Mouse (Mus musculus) heart, embryonic 14.5 days (tissue): Measurements from ENCODE around the gene 1110002E22Rik. TPM values are rescaled to one million over a fixed set of nuclear protein-coding genes. Genes with fewer than 3 reads are reported as not detected.

ENCODE experiments used
- ATAC-seq: fragments of 200-750 bp; cut with Nextera tagmentation; 2 replicates; pipeline ENCODE4 v1.8.0; 2017; ENCODE audit warnings: low read depth, moderate TSS enrichment; ENCODE audit not compliant: insufficient number of reproducible peaks, insufficient read depth, low FRiP score
- H3K27ac ChIP-seq, 2 experiments: fragments of 200-500 bp in 1 of 2; fragments of 300-500 bp in 1 of 2; sonication (generic) in 1 of 2; replicated peaks in 1 of 2; 2 replicates each; pipeline ENCODE4 v1.5.1; 2012 to 2014; ENCODE audit warnings: low read depth in 2 of 2, low read length in 2 of 2, control low read depth in 1 of 2, mild to moderate bottlenecking in 1 of 2, mixed read lengths in 1 of 2; ENCODE audit not compliant: control insufficient read depth in 1 of 2, insufficient read depth in 1 of 2
- H3K27me3 ChIP-seq: fragments of 300-500 bp; sonication (generic); 2 replicates; pipeline ENCODE4 v1.6.1; 2014; ENCODE audit warnings: mild to moderate bottlenecking, low read length, control low read depth; ENCODE audit not compliant: control insufficient read depth, insufficient read depth
- H3K36me3 ChIP-seq: fragments of 300-500 bp; sonication (generic); 2 replicates; pipeline ENCODE4 v1.6.1; 2014; ENCODE audit warnings: mild to moderate bottlenecking, control low read depth, low read length, mixed read lengths; ENCODE audit not compliant: control insufficient read depth, insufficient read depth
- H3K4me1 ChIP-seq, 2 experiments: fragments of 200-500 bp in 1 of 2; fragments of 300-500 bp in 1 of 2; sonication (generic) in 1 of 2; 2 replicates each; pipeline ENCODE4 v1.6.1; 2012 to 2014; ENCODE audit warnings: low read length in 2 of 2, control low read depth in 1 of 2, mixed read lengths in 1 of 2; ENCODE audit not compliant: control insufficient read depth in 2 of 2, insufficient read depth in 2 of 2
- H3K4me2 ChIP-seq: fragments of 300-500 bp; sonication (generic); 2 replicates; pipeline ENCODE4 v1.6.1; 2014; ENCODE audit warnings: mild to moderate bottlenecking, low read length
- H3K4me3 ChIP-seq, 2 experiments: fragments of 200-500 bp in 1 of 2; fragments of 300-500 bp in 1 of 2; sonication (generic) in 1 of 2; 2 replicates each; pipeline ENCODE4 v1.5.1; 2012 to 2014; ENCODE audit warnings: low read length in 2 of 2, mild to moderate bottlenecking in 2 of 2, control low read depth in 1 of 2, low read depth in 1 of 2, moderate library complexity in 1 of 2; ENCODE audit not compliant: control insufficient read depth in 1 of 2, insufficient read depth in 1 of 2
- H3K9ac ChIP-seq: fragments of 300-500 bp; sonication (generic); 2 replicates; pipeline ENCODE4 v1.6.1; 2014; ENCODE audit warnings: mild to moderate bottlenecking, low read length
- H3K9me3 ChIP-seq: fragments of 300-500 bp; sonication (generic); 2 replicates; pipeline ENCODE4 v1.6.1; 2016; ENCODE audit warnings: low read length, control low read depth; ENCODE audit not compliant: control insufficient read depth
- WGBS: fragments of 180-500 bp; shearing (Covaris S2); extraction: QIAGEN DNeasy Blood & Tissue Kit; methylation state at CpG from one replicate; pipeline ENCODE4 v1.1.7; 2014; 5-methylcytosine and 5-hydroxymethylcytosine counted together
- polyA plus RNA-seq: library from polyadenylated mRNA; unstranded; fragments of >200 nt; fragmentation: Nextera tagmentation; extraction: Ambion mirVana; gene quantifications from 2 replicates; pipeline ENCODE4 v1.2.1, GENCODE M21; 2014

1110002E22Rik gene
- polyA plus RNA-seq, 1 experiment from 2014 or later: 16.5 TPM

DNA sequence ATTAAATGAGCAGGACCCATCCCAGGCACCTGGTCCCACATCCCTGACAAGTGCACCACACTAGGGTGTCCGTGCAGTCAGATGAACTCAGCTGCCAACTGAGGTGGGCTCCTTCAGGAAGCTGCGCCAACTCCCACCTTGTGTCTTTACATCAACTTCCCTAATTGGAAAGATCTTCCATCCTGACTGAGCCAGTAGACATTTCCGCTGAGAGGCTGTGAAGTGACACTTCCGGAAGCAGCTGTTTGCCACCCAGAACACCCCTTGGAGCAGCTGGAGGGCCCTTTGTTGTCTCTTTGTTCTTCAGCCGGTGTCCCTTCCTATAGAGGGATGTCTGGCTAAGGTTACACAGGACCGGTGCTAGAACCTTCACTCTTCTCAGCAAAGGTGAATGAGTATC, 34.3 kb upstream of the 1110002E22Rik start:
- Histone ChIP-seq H3K4me1 (peaks cover 5 to 13% of the 10 kb centered on the region in 2 experiments; a peak in 3 of 4 replicates), H3K27me3 (no peaks in the 10 kb centered on the region), H3K9ac (no peak overlapping the region), H3K36me3 (no peaks in the 10 kb centered on the region), H3K4me3 (no peak overlapping the region), H3K4me2 (no peak overlapping the region), H3K9me3 (no peaks in the 10 kb centered on the region), H3K27ac (no peak overlapping the region)
- no peak for ATAC-seq
- 80% methylated on average over 6 of the region's 6 CpGs for WGBS

DNA sequence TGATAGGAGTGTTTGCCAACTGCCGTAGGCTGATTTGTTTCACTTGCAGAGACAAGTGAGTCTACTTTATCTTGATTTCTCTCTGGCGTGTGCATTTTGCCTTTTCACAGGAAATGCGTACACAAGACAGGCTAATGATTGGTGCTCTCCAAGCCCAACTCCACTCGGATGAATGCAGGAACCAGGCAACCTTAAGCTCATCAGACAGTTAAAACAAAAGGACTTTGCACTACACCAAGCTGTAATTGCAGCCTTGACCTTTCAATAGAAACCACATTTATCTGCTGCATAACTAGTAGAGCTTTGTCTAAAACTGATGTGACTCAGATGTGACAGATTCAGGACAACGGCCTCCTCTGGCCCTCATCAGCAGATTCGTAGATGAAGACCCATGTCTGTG, 30.9 kb upstream of the 1110002E22Rik start:
- no peak overlapping the region for H3K4me3 ChIP-seq
- no peak overlapping the region for H3K4me2 ChIP-seq
- H3K9me3 ChIP-seq: 0 out of 2 replicates have a peak, but pooled peaks cover 3% of the 10 kb centered on the region
- WGBS: 51% methylated on average over 6 of the region's 6 CpGs
- H3K4me1 ChIP-seq: peaks cover 0 to 5% of the 10 kb centered on the region in 2 experiments; a peak in 1 of 4 replicates
- H3K36me3 ChIP-seq: no peaks in the 10 kb centered on the region
- H3K9ac ChIP-seq: no peak overlapping the region
- no peaks in the 10 kb centered on the region for H3K27me3 ChIP-seq
- ATAC-seq: no peak
- H3K27ac ChIP-seq: 0 out of 4 replicates have a peak overlapping the region, but pooled peaks of 1 of the 2 experiments have one; percentile 6

GRCm38 (mm10) chr3:138040938-138041337, 23.9 kb upstream of the 1110002E22Rik start:
- no peak for ATAC-seq
- H3K27ac ChIP-seq: peak overlapping the region in 1 of 2 experiments; percentile 56; a peak in 1 of 4 replicates
- peaks cover 3% of the 10 kb centered on the region; the same call in 1 of the 2 replicates for H3K9me3 ChIP-seq
- no peaks in the 10 kb centered on the region for H3K27me3 ChIP-seq
- WGBS: 67% methylated on average over 2 of the region's 2 CpGs
- H3K4me3 ChIP-seq: no peak overlapping the region
- H3K4me1 ChIP-seq: peaks cover 5 to 13% of the 10 kb centered on the region in 2 experiments
- H3K4me2 ChIP-seq: no peak overlapping the region
- H3K9ac ChIP-seq: no peak overlapping the region
- H3K36me3 ChIP-seq: no peaks in the 10 kb centered on the region

GRCm38 (mm10) chr3:138041591-138042301, 23.1 kb upstream of the 1110002E22Rik start:
- Histone ChIP-seq H3K4me2 (no peak overlapping the region), H3K4me3 (no peak overlapping the region), H3K27me3 (no peaks in the 10 kb centered on the region), H3K4me1 (peaks cover 5 to 13% of the 10 kb centered on the region in 2 experiments), H3K36me3 (no peaks in the 10 kb centered on the region), H3K9me3 (peaks cover 3% of the 10 kb centered on the region; the same call in 1 of the 2 replicates), H3K9ac (no peak overlapping the region), H3K27ac (peak overlapping the region; percentile 56 to 71)
- ATAC-seq: no peak
- 49% methylated on average over 3 of the region's 3 CpGs for WGBS

DNA sequence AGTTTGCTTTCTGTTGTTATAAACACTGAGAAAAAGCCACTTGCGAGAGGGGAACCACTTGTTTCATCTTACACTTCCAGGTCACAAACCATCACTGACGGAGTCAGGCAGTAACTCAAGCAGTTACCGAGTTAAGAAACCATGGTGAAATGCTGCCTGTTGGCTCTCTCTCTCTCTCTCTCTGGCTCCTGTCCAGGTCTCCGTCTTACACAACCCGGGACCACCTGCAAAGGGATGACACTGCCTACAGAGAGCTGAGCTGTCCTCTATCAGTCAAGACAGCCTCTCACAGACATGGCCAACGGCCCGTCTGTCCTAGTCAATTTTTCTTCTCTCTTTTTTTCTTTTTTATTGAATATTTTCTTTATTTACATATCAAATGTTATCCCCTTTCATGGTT, 21.5 kb upstream of the 1110002E22Rik start:
- Histone ChIP-seq H3K9me3 (peaks cover 2% of the 10 kb centered on the region; the same call in 1 of the 2 replicates), H3K27me3 (no peaks in the 10 kb centered on the region), H3K9ac (peak overlapping the region; percentile 34; the same call in 1 of the 2 replicates), H3K4me1 (peaks cover 5 to 13% of the 10 kb centered on the region in 2 experiments), H3K4me2 (no peak overlapping the region), H3K27ac (peak overlapping the region; percentile 2 to 24; a peak in 1 of 4 replicates), H3K36me3 (no peaks in the 10 kb centered on the region), H3K4me3 (no peak overlapping the region)
- 68% methylated on average over 7 of the region's 7 CpGs for WGBS
- no peak for ATAC-seq

GRCm38 (mm10) chr3:138049555-138049954, 15.3 kb upstream of the 1110002E22Rik start:
- no peak overlapping the region for H3K9ac ChIP-seq
- WGBS: 88% methylated on average over 6 of the region's 6 CpGs

GRCm38 (mm10) chr3:138050772-138051171, 14.1 kb upstream of the 1110002E22Rik start:
- ATAC-seq: no peak
- no peak overlapping the region for H3K4me3 ChIP-seq
- H3K4me1 ChIP-seq: peaks cover 14 to 18% of the 10 kb centered on the region in 2 experiments; a peak in 3 of 4 replicates
- no peaks in the 10 kb centered on the region for H3K36me3 ChIP-seq
- H3K27me3 ChIP-seq: no peaks in the 10 kb centered on the region
- H3K9me3 ChIP-seq: no peaks in the 10 kb centered on the region
- no peak overlapping the region for H3K27ac ChIP-seq
- H3K4me2 ChIP-seq: no peak overlapping the region
- 56% methylated on average over 11 of the region's 11 CpGs for WGBS
- H3K9ac ChIP-seq: no peak overlapping the region

More at GRCm38 (mm10) chr3:138049555-138049954, 15.3 kb upstream of the 1110002E22Rik start:
- Histone ChIP-seq H3K4me2 (no peak overlapping the region), H3K9me3 (no peaks in the 10 kb centered on the region), H3K27me3 (no peaks in the 10 kb centered on the region), H3K36me3 (no peaks in the 10 kb centered on the region), H3K4me3 (no peak overlapping the region), H3K4me1 (peaks cover 11 to 18% of the 10 kb centered on the region in 2 experiments; a peak in 3 of 4 replicates), H3K27ac (no peak overlapping the region)
- no peak for ATAC-seq
